Comparison of ENCODE assay signal across 8 mouse cellular contexts in genomic region chr9:37421239-37421638, GRCm38 (mm10). TPM values are rescaled to one million over a fixed set of nuclear protein-coding genes. Genes with fewer than 3 reads are reported as not detected.
DNase-seq lines count a peak whose midpoint lies in the region; ATAC-seq and TF ChIP-seq lines count a peak whose summit lies in the region.

No protein-coding gene starts in this region.

- ATAC-seq in kidney, embryonic 14.5 days (ENCODE audit: low FRiP score, low TSS enrichment) = peak; percentile 20
- ATAC-seq in hindbrain, embryonic 15.5 days (ENCODE audit: low FRiP score, low read depth) = peak; percentile 63
- peak; percentile 58 for ATAC-seq in lung, embryonic 16.5 days (ENCODE audit: low read depth)
- 0 out of 2 replicates have a peak, but pooled peaks have one; percentile 18 for ATAC-seq in stomach, embryonic 16.5 days (ENCODE audit: insufficient read depth, low FRiP score)

- H3K9me3 ChIP-seq in kidney, embryonic 14.5 days (ENCODE audit: control insufficient read depth, low read length) = no peaks in the 10 kb centered on the region
- H3K9me3 ChIP-seq in hindbrain, embryonic 15.5 days = no peaks in the 10 kb centered on the region
- no peaks in the 10 kb centered on the region for H3K9me3 ChIP-seq in lung, embryonic 16.5 days (ENCODE audit: control insufficient read depth, low read length)
- no peaks in the 10 kb centered on the region for H3K9me3 ChIP-seq in stomach, embryonic 16.5 days (replicated peaks; ENCODE audit: control insufficient read depth, low read length)

- no peak overlapping the region for H3K9ac ChIP-seq in kidney, embryonic 14.5 days (ENCODE audit: low read depth, low read length)
- 0 out of 2 replicates have a peak overlapping the region, but pooled peaks have one; percentile 34 for H3K9ac ChIP-seq in hindbrain, embryonic 15.5 days
- no peak overlapping the region for H3K9ac ChIP-seq in lung, embryonic 16.5 days (ENCODE audit: low read length)
- no peak overlapping the region for H3K9ac ChIP-seq in stomach, embryonic 16.5 days (ENCODE audit: low read length)

- H3K4me1 ChIP-seq in kidney, embryonic 14.5 days (ENCODE audit: control insufficient read depth, insufficient read depth, low read length) = no peaks in the 10 kb centered on the region
- peaks cover 5% of the 10 kb centered on the region; the same call in 1 of the 2 replicates for H3K4me1 ChIP-seq in hindbrain, embryonic 15.5 days (replicated peaks)
- H3K4me1 ChIP-seq in lung, embryonic 16.5 days (replicated peaks; ENCODE audit: control insufficient read depth, insufficient read depth, low read length) = no peaks in the 10 kb centered on the region; the same call in 1 of the 2 replicates
- no peaks in the 10 kb centered on the region for H3K4me1 ChIP-seq in stomach, embryonic 16.5 days (ENCODE audit: control insufficient read depth, insufficient read depth, low read length)

- TF ChIP-seq POLR2A in brain, embryonic 14.5 days (IDR thresholded peaks at IDR 0.05; ENCODE audit: borderline replicate concordance, extremely low read depth, insufficient read depth, insufficient read length, poor library complexity, severe bottlenecking) = no peak

- H3K27me3 ChIP-seq in kidney, embryonic 14.5 days (ENCODE audit: control insufficient read depth, insufficient read depth, low read length) = peaks cover 3% of the 10 kb centered on the region; the same call in 1 of the 2 replicates
- peaks cover 3% of the 10 kb centered on the region; the same call in 1 of the 2 replicates for H3K27me3 ChIP-seq in hindbrain, embryonic 15.5 days
- no peaks in the 10 kb centered on the region for H3K27me3 ChIP-seq in lung, embryonic 16.5 days (ENCODE audit: control insufficient read depth, insufficient read depth, low read depth, low read length)
- no peaks in the 10 kb centered on the region for H3K27me3 ChIP-seq in stomach, embryonic 16.5 days (ENCODE audit: control insufficient read depth, insufficient read depth, low read length)

- WGBS in kidney, embryonic 14.5 days = 21% methylated on average over 12 of the region's 12 CpGs
- WGBS in hindbrain, embryonic 15.5 days = 17% methylated on average over 12 of the region's 12 CpGs
- 20% methylated on average over 12 of the region's 12 CpGs for WGBS in lung, embryonic 16.5 days
- WGBS in stomach, embryonic 16.5 days = 22% methylated on average over 12 of the region's 12 CpGs

- no peak overlapping the region for H3K27ac ChIP-seq in kidney, embryonic 14.5 days (ENCODE audit: low read depth, low read length)
- no peak overlapping the region for H3K27ac ChIP-seq in hindbrain, embryonic 15.5 days (replicated peaks)
- H3K27ac ChIP-seq in lung, embryonic 16.5 days (ENCODE audit: low read length) = no peak overlapping the region
- H3K27ac ChIP-seq in stomach, embryonic 16.5 days (ENCODE audit: low read length) = no peak overlapping the region

- no peaks in the 10 kb centered on the region for H3K36me3 ChIP-seq in kidney, embryonic 14.5 days (ENCODE audit: control insufficient read depth, insufficient read depth, low read length)
- H3K36me3 ChIP-seq in hindbrain, embryonic 15.5 days = no peaks in the 10 kb centered on the region
- H3K36me3 ChIP-seq in lung, embryonic 16.5 days (ENCODE audit: control insufficient read depth, insufficient read depth, low read length) = no peaks in the 10 kb centered on the region
- H3K36me3 ChIP-seq in stomach, embryonic 16.5 days (ENCODE audit: control insufficient read depth, insufficient read depth, low read length) = no peaks in the 10 kb centered on the region

- no peak for DNase-seq in kidney, adult 11 months
- DNase-seq in brain, embryonic 14.5 days (ENCODE audit: low read depth) = peak; percentile 42
- DNase-seq in left cerebral cortex, adult 18-20 months (ENCODE audit: low spot score in 2 of 2) = no peak
- DNase-seq in gastrocnemius, postnatal 4 days (ENCODE audit: low spot score in 2 of 2) = no peak

- peak overlapping the region; percentile 50 for H3K4me2 ChIP-seq in kidney, embryonic 14.5 days (replicated peaks; ENCODE audit: low read depth, low read length)
- peak overlapping the region; percentile 61 for H3K4me2 ChIP-seq in hindbrain, embryonic 15.5 days
- peak overlapping the region; percentile 54 for H3K4me2 ChIP-seq in lung, embryonic 16.5 days (ENCODE audit: low read depth, low read length)
- H3K4me2 ChIP-seq in stomach, embryonic 16.5 days (ENCODE audit: low read depth, low read length) = peak overlapping the region; percentile 57

- H3K4me3 ChIP-seq in kidney, embryonic 14.5 days (ENCODE audit: low read length) = peak overlapping the region; percentile 27; the same call in 1 of the 2 replicates
- H3K4me3 ChIP-seq in hindbrain, embryonic 15.5 days = peak overlapping the region; percentile 36
- peak overlapping the region; percentile 33 for H3K4me3 ChIP-seq in lung, embryonic 16.5 days (ENCODE audit: low read length)
- peak overlapping the region; percentile 40 for H3K4me3 ChIP-seq in stomach, embryonic 16.5 days (replicated peaks; ENCODE audit: low read length)

- TF ChIP-seq CTCF in brain, embryonic 14.5 days (IDR thresholded peaks at IDR 0.05; ENCODE audit: borderline replicate concordance, extremely low read depth, insufficient read depth, insufficient read length) = no peak

RNA-seq across cellular contexts. Expression of gene Robo3, which starts 11.8 kb away (rescaled TPM):
- polyA plus RNA-seq in kidney, embryonic 14.5 days (2014; fragmentation: Nextera tagmentation; extraction: Ambion mirVana) = 0.09 and 0.11 TPM in 2 replicates
- polyA plus RNA-seq in brain, embryonic 14.5 days (2012; rRNA removed) = 33.5 and 41.6 TPM in 2 replicates
- polyA plus RNA-seq in hindbrain, embryonic 15.5 days (2015; fragmentation: Nextera tagmentation; extraction: Ambion mirVana) = 13.0 and 14.1 TPM in 2 replicates
- 0.15 and 0.19 TPM in 2 replicates for polyA plus RNA-seq in lung, embryonic 16.5 days (2015; fragmentation: Nextera tagmentation; extraction: Ambion mirVana)
- not detected in 2 replicates for polyA plus RNA-seq in stomach, embryonic 16.5 days (2015; fragmentation: Nextera tagmentation; extraction: Ambion mirVana)
- 10 to 100 TPM; 12.7 to 21.8 TPM for total RNA-seq in left cerebral cortex, adult 18-20 months (2021)
- not detected for total RNA-seq in gastrocnemius, postnatal 4 days (2021)

RNA-seq across cellular contexts. Expression of gene Robo4, which starts 19.5 kb away (rescaled TPM):
- 10.5 and 11.9 TPM in 2 replicates for polyA plus RNA-seq in kidney, embryonic 14.5 days (2014; fragmentation: Nextera tagmentation; extraction: Ambion mirVana)
- 4.8 and 7.2 TPM in 2 replicates for polyA plus RNA-seq in brain, embryonic 14.5 days (2012; rRNA removed)
- 4.6 and 8.2 TPM in 2 replicates for polyA plus RNA-seq in hindbrain, embryonic 15.5 days (2015; fragmentation: Nextera tagmentation; extraction: Ambion mirVana)
- 24.7 and 29.8 TPM in 2 replicates for polyA plus RNA-seq in lung, embryonic 16.5 days (2015; fragmentation: Nextera tagmentation; extraction: Ambion mirVana)
- 12.3 and 13.3 TPM in 2 replicates for polyA plus RNA-seq in stomach, embryonic 16.5 days (2015; fragmentation: Nextera tagmentation; extraction: Ambion mirVana)
- 1 to 10 TPM; 4.9 to 7.2 TPM for total RNA-seq in left cerebral cortex, adult 18-20 months (2021)
- 10 to 100 TPM; 23.6 to 27.2 TPM for total RNA-seq in gastrocnemius, postnatal 4 days (2021)

RNA-seq across cellular contexts. Expression of gene Hepacam, which starts 54.1 kb away (rescaled TPM):
- not detected in 2 replicates for polyA plus RNA-seq in kidney, embryonic 14.5 days (2014; fragmentation: Nextera tagmentation; extraction: Ambion mirVana)
- 5.0 and 10.8 TPM in 2 replicates for polyA plus RNA-seq in brain, embryonic 14.5 days (2012; rRNA removed)
- polyA plus RNA-seq in hindbrain, embryonic 15.5 days (2015; fragmentation: Nextera tagmentation; extraction: Ambion mirVana) = 24.9 and 28.7 TPM in 2 replicates
- 0.35 and 0.40 TPM in 2 replicates for polyA plus RNA-seq in lung, embryonic 16.5 days (2015; fragmentation: Nextera tagmentation; extraction: Ambion mirVana)
- 0.19 TPM in 1 of 2 replicates, not detected in the other for polyA plus RNA-seq in stomach, embryonic 16.5 days (2015; fragmentation: Nextera tagmentation; extraction: Ambion mirVana)
- 10 to 100 TPM; 45.4 to 47.9 TPM for total RNA-seq in left cerebral cortex, adult 18-20 months (2021)
- under 1 TPM; 0.41 to 0.59 TPM for total RNA-seq in gastrocnemius, postnatal 4 days (2021)

Comparison
In these comparisons a context has a peak if more than half of its experiments do, and no peak if none do; other contexts are left out.
1. RNA of gene Robo3, which starts 11.8 kb away (polyA plus RNA-seq): 33.5 to 41.6 TPM in brain, embryonic 14.5 days and 13.0 to 14.1 TPM in hindbrain, embryonic 15.5 days; 0.15 to 0.19 TPM in lung, embryonic 16.5 days, 0.09 to 0.11 TPM in kidney, embryonic 14.5 days and not detected in stomach, embryonic 16.5 days; every median in the first group is over 10 times any median in the second.
2. Peak in every context shown above with its lines, with median percentiles within 50 percentile points of each other: ATAC-seq, H3K4me2 ChIP-seq and H3K4me3 ChIP-seq.